Mouse (Mus musculus): Measurements from ENCODE around the gene Cdh1.

GRCm38 (mm10) chr8:106570386-106570785 is 32.8 kb upstream of the Cdh1 start:
- TF ChIP-seq CTCF (IDR thresholded peaks at IDR 0.05; ENCODE audit: low read depth): no peak
- no peak for TF ChIP-seq EP300 (IDR thresholded peaks at IDR 0.05; ENCODE audit: low read depth)

All from liver, embryonic 14.5 days (tissue).